Mouse (Mus musculus) liver, postnatal 0 days (tissue): ENCODE measurements around the gene Camta1.

Source experiments
- CTCF ChIP-seq: sonication (generic); IDR thresholded peaks from 2 replicates; pipeline ENCODE4 v1.5.1; 2016; ENCODE audit warnings: antibody characterized with exemption, low read depth
- EP300 ChIP-seq: IDR thresholded peaks from 2 replicates; pipeline ENCODE4 v1.6.1; 2016; ENCODE audit warnings: antibody characterized with exemption, low read depth, mild to moderate bottlenecking

- no peak for TF ChIP-seq CTCF
- TF ChIP-seq EP300 = no peak
Observed at GRCm38 (mm10) chr4:151595116-151595515, 266.6 kb downstream of the Camta1 start.
